Mouse (Mus musculus) kidney, adult 2 months (tissue): Measurements from ENCODE around the gene Gm20696.

ENCODE experiments used
- CTCF ChIP-seq: fragments of 200-500 bp; conservative IDR thresholded peaks from 2 replicates; pipeline ENCODE4 v1.5.1; 2011; ENCODE audit warnings: low read depth, mild to moderate bottlenecking, control low read depth, low read length, moderate library complexity, mixed read lengths; ENCODE audit not compliant: insufficient read depth, insufficient read length
- POLR2A ChIP-seq: fragments of 200-500 bp; IDR thresholded peaks from one replicate; pipeline ENCODE4 v1.6.1; 2011; ENCODE audit warnings: low read depth, low read length, control low read depth

DNA sequence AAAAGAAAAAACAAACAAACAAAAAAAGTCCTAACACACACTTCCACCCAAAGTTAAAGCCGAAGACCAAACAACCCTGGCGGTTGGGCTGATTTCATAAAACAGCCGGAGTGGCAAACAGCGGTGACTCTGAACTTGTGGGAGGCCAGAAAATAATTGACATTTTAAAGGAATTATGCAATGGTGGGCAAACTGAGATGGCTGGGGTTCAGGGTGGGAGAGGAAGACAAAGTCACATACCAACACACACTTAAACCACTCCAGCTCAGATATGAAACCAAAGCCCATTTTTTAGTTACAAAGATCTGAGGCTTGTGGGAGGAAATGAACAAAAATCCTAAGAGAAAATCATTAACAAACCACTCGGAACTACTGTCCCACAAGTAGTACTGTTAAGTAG, 126.5 kb downstream of the Gm20696 start:
- no peak for TF ChIP-seq POLR2A
- no peak for TF ChIP-seq CTCF
